Mouse (Mus musculus) testis, adult 2 months (tissue): ENCODE results near the gene H2al1m.
"Not testable (repeated sequence)": the region's sequence is repeated elsewhere in the genome, so short reads cannot be mapped to it uniquely, and the experiment has no call there.

Experiments
- CTCF ChIP-seq: fragments of 200-500 bp; IDR thresholded peaks from 2 replicates; pipeline ENCODE4 v1.5.1; 2012; ENCODE audit warnings: low read depth, mild to moderate bottlenecking, inconsistent platforms, low read length, moderate library complexity; ENCODE audit not compliant: control insufficient read depth, insufficient read depth, insufficient replicate concordance
- POLR2A ChIP-seq: fragments of 200-500 bp; IDR thresholded peaks from 2 replicates; pipeline ENCODE4 v1.6.1; 2012; ENCODE audit warnings: low read depth, mild to moderate bottlenecking, inconsistent platforms, low read length, moderate library complexity; ENCODE audit not compliant: control insufficient read depth

- not testable (repeated sequence) for TF ChIP-seq POLR2A, CTCF
These were observed at the start of gene H2al1m for GRCm38 (mm10) chrX:9283464-9283863.
